Mouse (Mus musculus) cortical plate, adult 2 months (tissue): ENCODE data around the gene B3galt6. TPM values are rescaled to one million over a fixed set of nuclear protein-coding genes. Genes with fewer than 3 reads are reported as not detected.

Source experiments
- H3K27ac ChIP-seq: fragments of 200-500 bp; 2 replicates; pipeline ENCODE4 v1.5.1; 2012; ENCODE audit warnings: low read length, control low read depth, inconsistent platforms; ENCODE audit not compliant: insufficient read depth
- H3K4me1 ChIP-seq: fragments of 200-500 bp; 2 replicates; pipeline ENCODE4 v1.6.1; 2011; ENCODE audit warnings: low read length; ENCODE audit not compliant: control insufficient read depth, insufficient read depth
- H3K4me3 ChIP-seq: fragments of 200-500 bp; 2 replicates; pipeline ENCODE4 v1.5.1; 2011; ENCODE audit warnings: mild to moderate bottlenecking, low read length, control low read depth; ENCODE audit not compliant: insufficient read depth
- CTCF ChIP-seq: fragments of 200-500 bp; IDR thresholded peaks from 2 replicates; pipeline ENCODE4 v1.5.1; 2011; ENCODE audit warnings: mild to moderate bottlenecking, control low read depth, low read length; ENCODE audit not compliant: insufficient read depth; ENCODE audit errors: extremely low read depth
- POLR2A ChIP-seq: fragments of 200-500 bp; IDR thresholded peaks from 2 replicates; pipeline ENCODE4 v1.6.1; 2011; ENCODE audit warnings: mild to moderate bottlenecking, low read length, control low read depth; ENCODE audit not compliant: insufficient read depth; ENCODE audit errors: extremely low read depth
- polyA plus RNA-seq: library from polyadenylated mRNA; depleted of rRNA; stranded (reverse); fragments of >200 nt; gene quantifications from 2 replicates; pipeline ENCODE4 v1.2.3, GENCODE M21; 2012; rRNA removed

The B3galt6 gene
- 8.9 and 11.0 TPM in 2 replicates for polyA plus RNA-seq

- peak; percentile 49; the same call in 1 of the 2 replicates for TF ChIP-seq POLR2A
- TF ChIP-seq CTCF: peak; percentile 44
- peak within 1 kb of the TSS; percentile 75 for H3K4me3 ChIP-seq
- H3K4me1 ChIP-seq: peaks cover 8% of the 10 kb centered on the region
- peak within 1 kb of the TSS; percentile 98 for H3K27ac ChIP-seq
Measured at GRCm38 (mm10) chr4:155992241-155992905, at the start of gene B3galt6, which contains the start of gene Sdf4. TSS of gene B3galt6 (minus strand) at chr4:155992649. TSS of gene Sdf4 (plus strand) at chr4:155992872.

DNA sequence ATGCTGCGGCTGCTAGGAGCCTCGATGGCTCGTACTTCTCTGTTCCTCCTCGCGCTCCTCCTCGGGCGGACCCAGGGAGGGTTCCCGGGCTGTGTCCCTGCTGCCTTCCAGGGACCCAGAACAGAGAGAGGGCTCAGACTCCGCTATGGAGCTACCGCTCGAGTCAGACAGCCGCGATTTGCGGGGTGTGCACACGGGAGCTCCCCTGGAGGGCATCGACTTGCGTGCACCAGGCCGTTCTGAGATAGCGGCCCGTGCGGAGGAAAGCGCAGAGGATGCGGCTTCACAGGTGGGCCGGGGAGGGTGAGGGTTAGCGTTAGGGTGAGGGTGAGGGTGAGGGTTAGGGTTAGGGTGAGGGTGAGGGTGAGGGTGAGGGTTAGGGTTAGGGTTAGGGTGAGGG lies 42.5 kb upstream of the B3galt6 start:
- TF ChIP-seq CTCF (no peak), POLR2A (no peak)
- Histone ChIP-seq H3K4me3 (no peak overlapping the region), H3K27ac (no peak overlapping the region), H3K4me1 (peaks cover 5% of the 10 kb centered on the region; the same call in 1 of the 2 replicates)

DNA sequence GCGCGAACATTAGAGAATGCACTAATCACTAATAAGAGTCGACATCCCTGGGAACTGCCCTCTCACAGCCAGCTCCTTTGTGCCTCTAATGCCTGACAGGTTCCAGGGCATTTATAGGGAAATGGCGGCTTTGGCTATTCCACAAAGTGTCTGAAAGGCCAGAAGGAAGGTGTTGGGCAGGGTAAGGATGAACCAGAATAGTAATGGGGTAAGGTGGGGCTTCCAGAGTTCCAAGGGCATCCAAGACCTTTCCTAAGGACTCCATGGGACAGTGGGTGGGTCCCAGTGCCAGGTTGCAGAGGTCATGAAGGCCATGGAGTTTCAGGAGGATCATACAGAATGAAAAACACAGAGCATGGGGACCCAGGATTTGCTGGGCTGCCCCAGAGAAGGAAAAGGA lies 41.9 kb upstream of the B3galt6 start:
- TF ChIP-seq CTCF (no peak), POLR2A (no peak)
- H3K4me3 ChIP-seq: no peak overlapping the region
- H3K27ac ChIP-seq: no peak overlapping the region
- peaks cover 5% of the 10 kb centered on the region; the same call in 1 of the 2 replicates for H3K4me1 ChIP-seq

GRCm38 (mm10) chr4:156033476-156034119 lies 41.1 kb upstream of the B3galt6 start:
- Histone ChIP-seq H3K4me3 (no peak overlapping the region), H3K4me1 (peaks cover 5% of the 10 kb centered on the region; the same call in 1 of the 2 replicates), H3K27ac (no peak overlapping the region)
- TF ChIP-seq POLR2A: no peak
- TF ChIP-seq CTCF: peak; percentile 38; the same call in 1 of the 2 replicates

- H3K4me3 ChIP-seq: no peak overlapping the region
- H3K4me1 ChIP-seq: peaks cover 5% of the 10 kb centered on the region; the same call in 1 of the 2 replicates
- no peak for TF ChIP-seq CTCF
- no peak overlapping the region for H3K27ac ChIP-seq
Measured at GRCm38 (mm10) chr4:156032856-156033255, 40.4 kb upstream of the B3galt6 start.

GRCm38 (mm10) chr4:156031593-156032391 lies 39.3 kb upstream of the B3galt6 start:
- Histone ChIP-seq H3K27ac (peak overlapping the region; percentile 68), H3K4me1 (peaks cover 5% of the 10 kb centered on the region; the same call in 1 of the 2 replicates), H3K4me3 (peak overlapping the region; percentile 73)
- TF ChIP-seq POLR2A: peak; percentile 56
- no peak for TF ChIP-seq CTCF

GRCm38 (mm10) chr4:156031255-156031592 lies 38.8 kb upstream of the B3galt6 start:
- Histone ChIP-seq H3K4me3 (peak overlapping the region; percentile 73), H3K4me1 (peaks cover 7% of the 10 kb centered on the region; the same call in 1 of the 2 replicates), H3K27ac (no peak overlapping the region; the same call in 1 of the 2 replicates)
- TF ChIP-seq CTCF: no peak
- TF ChIP-seq POLR2A: no peak

GRCm38 (mm10) chr4:156030651-156031118 lies 38.2 kb upstream of the B3galt6 start:
- peaks cover 8% of the 10 kb centered on the region; the same call in 1 of the 2 replicates for H3K4me1 ChIP-seq
- H3K27ac ChIP-seq: no peak overlapping the region
- peak overlapping the region; percentile 73 for H3K4me3 ChIP-seq
- TF ChIP-seq CTCF: no peak
- no peak for TF ChIP-seq POLR2A

DNA sequence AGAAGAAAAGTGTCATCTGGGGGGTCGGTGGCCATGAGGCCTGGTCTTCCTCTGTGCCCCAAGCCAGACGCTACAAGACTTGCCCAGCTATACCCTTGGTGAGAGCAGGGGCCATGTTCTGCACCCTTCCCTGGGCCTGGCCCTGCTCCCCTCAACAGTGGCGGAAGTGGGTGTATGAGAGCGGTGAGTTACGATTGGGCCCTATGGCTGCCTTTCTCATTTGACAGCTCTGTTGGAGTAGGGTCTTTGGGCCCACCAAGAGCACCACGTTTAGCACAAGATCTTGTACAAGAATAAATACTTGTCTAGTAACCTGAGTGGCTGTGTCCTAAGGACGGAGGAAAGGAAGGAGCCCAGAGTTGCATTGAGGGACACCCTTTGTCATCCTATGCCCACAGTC lies 36.1 kb upstream of the B3galt6 start:
- Histone ChIP-seq H3K4me1 (peaks cover 8% of the 10 kb centered on the region; the same call in 1 of the 2 replicates), H3K27ac (no peak overlapping the region), H3K4me3 (no peak overlapping the region)
- TF ChIP-seq CTCF (no peak), POLR2A (no peak)

DNA sequence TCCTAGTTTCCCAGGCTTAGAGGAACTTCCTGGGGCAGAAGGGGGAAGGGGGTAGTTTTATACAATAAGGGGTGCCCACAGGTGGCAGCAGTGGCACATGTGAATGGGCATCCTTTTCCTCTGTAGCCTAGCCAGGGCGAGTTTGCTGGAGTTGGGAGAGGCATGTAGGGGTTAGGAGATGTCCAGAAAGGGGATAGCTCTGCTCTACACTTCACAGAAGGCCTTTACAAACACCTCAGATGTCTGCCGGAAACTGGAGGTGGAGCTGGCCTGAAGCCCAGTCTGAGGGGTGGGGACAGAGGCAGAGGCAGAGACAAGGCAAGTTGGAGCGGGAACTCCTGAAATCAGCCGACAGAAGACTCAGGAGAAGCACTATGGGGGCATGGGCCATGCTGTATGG lies 33.6 kb upstream of the B3galt6 start, which contains the start of gene Tnfrsf18:
TSS of gene Tnfrsf18 (plus strand) at position 152 of the 400 bp plus-strand sequence.
- Histone ChIP-seq H3K27ac (no peak within 1 kb of the TSS), H3K4me1 (peaks cover 6% of the 10 kb centered on the region; the same call in 1 of the 2 replicates), H3K4me3 (no peak within 1 kb of the TSS)
- TF ChIP-seq POLR2A: no peak
- no peak for TF ChIP-seq CTCF
